Mouse (Mus musculus): Measurements from ENCODE around the gene Susd4. TPM values are rescaled to one million over a fixed set of nuclear protein-coding genes. Genes with fewer than 3 reads are reported as not detected.

Susd4 gene
- polyA plus RNA-seq, 1 experiment from 2014 or later, result 26.0 TPM

DNA sequence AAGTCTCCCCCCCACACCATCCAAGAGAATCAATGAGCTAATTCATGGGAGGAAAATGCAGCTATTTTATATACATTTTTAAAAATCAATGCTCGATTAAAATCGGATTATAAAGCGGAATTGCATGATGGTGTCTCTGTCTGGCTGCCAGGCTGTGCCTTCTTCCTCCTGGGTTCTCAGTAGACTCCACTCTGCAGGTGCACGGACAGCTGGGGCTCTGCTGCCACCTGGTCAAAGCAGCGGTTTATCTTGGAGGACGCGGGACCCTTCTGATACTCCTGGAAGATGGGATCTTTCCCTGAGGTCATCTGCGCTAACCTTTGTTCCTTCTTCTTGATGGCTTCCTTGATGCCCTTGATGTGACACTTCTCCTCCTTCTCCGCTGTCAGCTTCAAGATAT is 16.6 kb upstream of the Susd4 start:
- no peak for TF ChIP-seq CTCF (IDR thresholded peaks at IDR 0.05; ENCODE audit: low read depth)
- no peak overlapping the region for H3K9ac ChIP-seq (ENCODE audit: low read depth, low read length)
- H3K27ac ChIP-seq, result no peak overlapping the region
- H3K4me2 ChIP-seq (ENCODE audit: low read length), result no peak overlapping the region
- no peaks in the 10 kb centered on the region for H3K9me3 ChIP-seq (replicated peaks; ENCODE audit: low read length)
- H3K27me3 ChIP-seq (ENCODE audit: insufficient read depth, low read length), result no peaks in the 10 kb centered on the region
- ATAC-seq (replicated peaks; ENCODE audit: low FRiP score, low read depth) (no peak), DNase-seq (ENCODE audit: low spot score) (no peak)
- H3K4me1 ChIP-seq (replicated peaks; ENCODE audit: insufficient read depth, low read length), result no peaks in the 10 kb centered on the region
- whole genome bisulfite sequencing, result 89% methylated on average over 9 of the region's 9 CpGs
- no peak overlapping the region for H3K4me3 ChIP-seq (replicated peaks; ENCODE audit: low read depth, low read length)
- no peaks in the 10 kb centered on the region for H3K36me3 ChIP-seq (ENCODE audit: insufficient read depth, low read length)

DNA sequence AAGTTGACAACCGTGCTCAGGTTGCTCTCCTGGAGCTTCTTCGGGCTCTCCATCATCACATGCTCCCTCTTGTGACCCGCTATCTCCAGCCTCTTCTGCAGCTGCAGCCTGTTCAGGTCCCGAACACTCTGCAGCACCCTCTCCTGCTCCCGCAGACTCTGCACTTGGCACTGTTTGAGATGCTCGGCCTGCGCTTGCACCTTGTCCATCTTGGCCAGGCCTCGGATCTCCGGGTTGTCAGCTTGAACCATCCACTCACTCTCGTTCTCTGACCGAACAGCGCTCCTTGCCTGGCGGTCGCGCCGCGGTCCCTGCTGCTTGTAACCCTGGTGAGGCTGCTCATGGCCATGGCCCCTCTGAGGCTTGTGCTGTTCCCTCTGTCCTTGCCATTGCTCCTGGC is 15.8 kb upstream of the Susd4 start:
- 89% methylated on average over 17 of the region's 17 CpGs for WGBS
- no peak for TF ChIP-seq CTCF (IDR thresholded peaks at IDR 0.05; ENCODE audit: low read depth)
- no peak for ATAC-seq (replicated peaks; ENCODE audit: low FRiP score, low read depth)

DNA sequence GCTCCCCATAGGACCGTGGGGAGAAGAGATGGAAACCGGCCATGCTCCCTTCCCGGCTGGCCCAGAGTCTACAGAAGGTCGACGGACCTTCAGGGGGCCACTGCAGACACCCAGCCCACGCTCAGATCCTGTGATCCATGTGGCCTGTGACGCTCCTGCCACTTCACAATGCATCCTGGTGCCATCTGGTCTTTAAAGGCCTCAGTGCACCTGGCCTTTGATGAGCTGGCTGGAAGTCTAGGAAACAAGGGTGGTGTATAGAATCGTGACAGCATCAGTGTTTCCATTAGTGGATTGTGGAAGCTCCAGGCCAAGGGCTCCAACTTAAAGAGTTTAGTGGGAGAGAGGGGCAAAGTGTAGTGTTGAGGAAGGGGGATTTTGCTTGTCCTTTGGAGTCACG is 14.6 kb upstream of the Susd4 start, which contains the start of gene Ccdc185:
Gene Ccdc185, minus strand, starts transcription at position 101 of the 400 bp plus-strand sequence.
- Histone ChIP-seq H3K4me2 (ENCODE audit: low read length) (no peak within 1 kb of the TSS), H3K9ac (ENCODE audit: low read depth, low read length) (no peak within 1 kb of the TSS), H3K4me3 (replicated peaks; ENCODE audit: low read depth, low read length) (no peak within 1 kb of the TSS), H3K9me3 (replicated peaks; ENCODE audit: low read length) (no peaks in the 10 kb centered on the region), H3K27me3 (ENCODE audit: insufficient read depth, low read length) (no peaks in the 10 kb centered on the region), H3K36me3 (ENCODE audit: insufficient read depth, low read length) (no peaks in the 10 kb centered on the region), H3K27ac (no peak within 1 kb of the TSS), H3K4me1 (replicated peaks; ENCODE audit: insufficient read depth, low read length) (no peaks in the 10 kb centered on the region)
- ATAC-seq (replicated peaks; ENCODE audit: low FRiP score, low read depth) (no peak), DNase-seq (ENCODE audit: low spot score) (no peak)
- 89% methylated on average over 9 of the region's 9 CpGs for whole genome bisulfite sequencing
- no peak for TF ChIP-seq CTCF (IDR thresholded peaks at IDR 0.05; ENCODE audit: low read depth)

More for the DNA sequence above, 15.8 kb upstream of the Susd4 start:
- Histone ChIP-seq H3K4me2 (ENCODE audit: low read length) (no peak overlapping the region), H3K27ac (no peak overlapping the region), H3K36me3 (ENCODE audit: insufficient read depth, low read length) (no peaks in the 10 kb centered on the region), H3K27me3 (ENCODE audit: insufficient read depth, low read length) (no peaks in the 10 kb centered on the region), H3K4me1 (replicated peaks; ENCODE audit: insufficient read depth, low read length) (no peaks in the 10 kb centered on the region), H3K9me3 (replicated peaks; ENCODE audit: low read length) (no peaks in the 10 kb centered on the region), H3K4me3 (replicated peaks; ENCODE audit: low read depth, low read length) (no peak overlapping the region), H3K9ac (ENCODE audit: low read depth, low read length) (no peak overlapping the region)
- DNase-seq (ENCODE audit: low spot score), result no peak

DNA sequence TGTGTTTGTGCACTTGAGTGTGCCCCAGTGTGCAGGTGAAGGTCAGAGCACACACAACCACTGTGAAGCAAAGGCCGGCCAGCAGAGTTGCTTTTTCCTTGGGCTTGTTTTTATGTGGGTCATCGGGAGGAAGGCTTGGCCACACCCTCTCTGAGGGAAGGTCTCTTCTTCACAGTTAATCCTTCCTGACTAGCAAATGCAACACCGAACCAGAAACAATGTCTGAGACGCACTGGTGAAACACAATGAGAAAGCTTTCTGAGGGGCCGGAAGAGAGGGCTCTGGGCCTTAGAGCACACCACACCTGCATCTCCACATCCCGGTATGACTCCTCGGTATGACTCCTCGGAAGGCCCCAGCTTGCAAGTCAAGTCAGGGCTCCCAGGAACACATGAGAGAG is 12.4 kb upstream of the Susd4 start:
- no peak for TF ChIP-seq CTCF (IDR thresholded peaks at IDR 0.05; ENCODE audit: low read depth)

DNA sequence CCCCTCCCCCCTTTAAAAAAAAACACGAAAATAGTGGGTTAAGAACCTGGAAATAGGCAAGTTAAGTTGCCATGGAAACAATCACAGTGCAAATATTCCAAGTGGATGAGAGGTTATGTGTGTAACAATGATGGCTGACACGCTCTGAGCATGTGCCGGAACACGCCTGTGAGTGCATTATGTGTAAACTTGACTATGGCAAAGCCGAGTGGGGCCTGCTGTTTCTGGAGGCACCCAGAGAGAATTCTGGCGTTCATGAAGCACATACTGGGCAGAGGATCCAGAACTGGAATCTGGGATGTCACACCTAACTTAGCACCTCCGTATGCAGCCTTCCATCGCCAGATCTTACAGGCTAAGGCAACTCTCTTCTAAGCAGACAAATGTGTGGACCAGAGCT is 10.0 kb upstream of the Susd4 start:
- no peak for TF ChIP-seq CTCF (IDR thresholded peaks at IDR 0.05; ENCODE audit: low read depth)

More for the DNA sequence above, 12.4 kb upstream of the Susd4 start:
- Histone ChIP-seq H3K27ac (no peak overlapping the region), H3K9me3 (replicated peaks; ENCODE audit: low read length) (no peaks in the 10 kb centered on the region), H3K4me1 (replicated peaks; ENCODE audit: insufficient read depth, low read length) (no peaks in the 10 kb centered on the region), H3K4me3 (replicated peaks; ENCODE audit: low read depth, low read length) (no peak overlapping the region), H3K36me3 (ENCODE audit: insufficient read depth, low read length) (no peaks in the 10 kb centered on the region), H3K9ac (ENCODE audit: low read depth, low read length) (no peak overlapping the region), H3K27me3 (ENCODE audit: insufficient read depth, low read length) (no peaks in the 10 kb centered on the region), H3K4me2 (ENCODE audit: low read length) (no peak overlapping the region)
- no peak for ATAC-seq (replicated peaks; ENCODE audit: low FRiP score, low read depth)
- 88% methylated on average over 8 of the region's 8 CpGs for WGBS
- DNase-seq (ENCODE audit: low spot score), result no peak

DNA sequence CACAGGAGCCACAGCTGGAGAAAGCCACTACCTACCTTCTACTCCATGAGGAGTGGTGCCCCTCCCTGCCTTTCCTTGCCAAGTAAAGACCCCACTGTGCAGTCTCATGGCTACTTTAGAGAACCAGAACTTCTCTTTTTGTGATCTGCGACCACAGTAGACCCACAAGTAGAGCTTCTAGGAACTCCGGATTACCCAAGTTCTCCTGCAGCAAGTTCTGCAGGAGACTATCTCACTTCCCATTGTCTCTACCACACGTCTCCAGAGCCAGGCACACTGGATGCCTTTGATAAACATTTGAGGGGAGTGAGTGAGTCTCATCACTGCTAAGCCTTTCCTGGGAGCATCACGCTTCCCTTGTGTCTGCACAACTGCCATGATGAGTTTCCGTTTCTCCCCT is 8.8 kb upstream of the Susd4 start:
- no peak overlapping the region for H3K4me2 ChIP-seq (ENCODE audit: low read length)

More for the DNA sequence above, 10.0 kb upstream of the Susd4 start:
- no peaks in the 10 kb centered on the region for H3K27me3 ChIP-seq (ENCODE audit: insufficient read depth, low read length)
- H3K4me2 ChIP-seq (ENCODE audit: low read length), result no peak overlapping the region
- no peak overlapping the region for H3K27ac ChIP-seq
- ATAC-seq (replicated peaks; ENCODE audit: low FRiP score, low read depth) (no peak), DNase-seq (ENCODE audit: low spot score) (no peak)
- 82% methylated on average over 8 of the region's 8 CpGs for WGBS
- H3K36me3 ChIP-seq (ENCODE audit: insufficient read depth, low read length), result no peaks in the 10 kb centered on the region
- no peaks in the 10 kb centered on the region for H3K9me3 ChIP-seq (replicated peaks; ENCODE audit: low read length)
- H3K4me3 ChIP-seq (replicated peaks; ENCODE audit: low read depth, low read length), result no peak overlapping the region
- H3K9ac ChIP-seq (ENCODE audit: low read depth, low read length), result no peak overlapping the region
- H3K4me1 ChIP-seq (replicated peaks; ENCODE audit: insufficient read depth, low read length), result no peaks in the 10 kb centered on the region

DNA sequence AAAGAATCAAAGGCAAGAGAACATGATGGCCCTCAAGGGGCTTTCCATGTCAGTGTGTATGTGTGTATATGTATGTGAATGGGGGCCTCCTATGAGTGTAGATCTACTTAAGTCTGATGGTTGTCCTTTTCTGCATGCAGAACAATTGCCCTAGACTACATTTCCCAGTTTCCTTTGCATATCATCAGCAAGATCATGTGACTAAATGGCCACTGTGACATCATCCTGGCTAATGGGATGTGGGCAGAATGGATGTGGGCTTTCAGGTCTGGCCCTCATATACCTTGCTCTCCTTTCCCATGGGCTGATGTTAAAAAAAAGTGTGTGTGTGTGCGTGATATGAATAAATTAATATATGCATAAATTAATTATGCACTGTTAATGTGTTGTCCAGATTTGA is 4.9 kb upstream of the Susd4 start:
- no peaks in the 10 kb centered on the region for H3K36me3 ChIP-seq (ENCODE audit: insufficient read depth, low read length)
- no peak overlapping the region for H3K27ac ChIP-seq
- no peak overlapping the region for H3K9ac ChIP-seq (ENCODE audit: low read depth, low read length)
- no peaks in the 10 kb centered on the region for H3K9me3 ChIP-seq (replicated peaks; ENCODE audit: low read length)
- H3K4me3 ChIP-seq (replicated peaks; ENCODE audit: low read depth, low read length), result no peak overlapping the region
- DNase-seq (ENCODE audit: low spot score), result no peak
- no peak for TF ChIP-seq CTCF (IDR thresholded peaks at IDR 0.05; ENCODE audit: low read depth)
- ATAC-seq (replicated peaks; ENCODE audit: low FRiP score, low read depth), result no peak
- 86% methylated on average over 1 of the region's 1 CpGs for WGBS
- no peak overlapping the region for H3K4me2 ChIP-seq (ENCODE audit: low read length)
- H3K4me1 ChIP-seq (replicated peaks; ENCODE audit: insufficient read depth, low read length), result 0 out of 2 replicates have a peak, but pooled peaks cover 3% of the 10 kb centered on the region
- no peaks in the 10 kb centered on the region for H3K27me3 ChIP-seq (ENCODE audit: insufficient read depth, low read length)

More for the DNA sequence above, 8.8 kb upstream of the Susd4 start:
- no peak for TF ChIP-seq CTCF (IDR thresholded peaks at IDR 0.05; ENCODE audit: low read depth)
- Histone ChIP-seq H3K4me1 (replicated peaks; ENCODE audit: insufficient read depth, low read length) (no peaks in the 10 kb centered on the region), H3K9ac (ENCODE audit: low read depth, low read length) (no peak overlapping the region), H3K27ac (no peak overlapping the region), H3K9me3 (replicated peaks; ENCODE audit: low read length) (no peaks in the 10 kb centered on the region), H3K36me3 (ENCODE audit: insufficient read depth, low read length) (no peaks in the 10 kb centered on the region), H3K27me3 (ENCODE audit: insufficient read depth, low read length) (no peaks in the 10 kb centered on the region), H3K4me3 (replicated peaks; ENCODE audit: low read depth, low read length) (no peak overlapping the region)
- DNase-seq (ENCODE audit: low spot score), result no peak
- WGBS, result 91% methylated on average over 5 of the region's 5 CpGs
- no peak for ATAC-seq (replicated peaks; ENCODE audit: low FRiP score, low read depth)
